Mouse (Mus musculus): Measurements from ENCODE around the gene Bhlha15.

DNA sequence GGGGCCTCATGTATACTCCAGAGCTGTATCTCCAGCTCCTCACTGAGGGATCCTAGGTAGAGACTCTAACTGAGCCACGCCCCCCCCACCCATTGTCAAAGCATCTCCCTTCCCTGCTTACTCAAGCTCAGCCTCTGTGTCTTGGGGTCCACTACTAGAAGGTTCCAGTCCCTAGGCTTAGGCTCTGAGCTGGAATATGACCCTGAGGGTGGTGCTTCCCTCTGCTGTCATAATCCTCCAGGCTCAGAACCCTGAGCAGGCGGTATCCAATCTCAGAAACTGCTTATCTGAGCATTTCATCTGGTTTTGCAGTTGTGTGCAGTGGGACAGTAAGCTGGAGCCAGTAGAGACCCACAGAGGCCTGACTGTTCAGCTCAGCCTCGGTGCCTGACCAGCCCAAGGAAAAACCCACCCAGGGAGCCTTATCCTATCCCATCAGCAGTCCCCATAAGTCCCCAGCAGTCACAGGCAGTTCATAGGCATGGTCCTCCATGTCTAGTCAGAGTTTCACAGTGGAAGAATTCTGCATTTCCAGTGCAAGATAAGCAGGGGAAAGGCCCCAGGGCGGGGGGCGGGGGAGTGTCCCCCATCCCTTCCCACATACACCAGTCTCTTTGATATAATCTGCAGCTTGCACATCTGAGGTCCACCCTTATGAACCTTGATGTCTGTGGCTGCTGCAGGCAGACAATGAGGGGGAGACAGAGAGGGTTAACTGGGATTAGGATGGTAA, 27.8 kb upstream of the Bhlha15 start:
- TF ChIP-seq CTCF (IDR thresholded peaks at IDR 0.05; ENCODE audit: low read depth, low read length) (no peak), TAL1 (conservative IDR thresholded peaks at IDR 0.05; ENCODE audit: low read depth, low read length) (no peak), GATA1 (IDR thresholded peaks at IDR 0.05; ENCODE audit: borderline replicate concordance, low read length) (no peak), GATA2 (IDR thresholded peaks at IDR 0.05; ENCODE audit: borderline replicate concordance, low read depth, low read length) (no peak)
